Mouse (Mus musculus): ENCODE results near the gene Zfand2a. TPM values are rescaled to one million over a fixed set of nuclear protein-coding genes. Genes with fewer than 3 reads are reported as not detected.

Zfand2a gene
- polyA plus RNA-seq, 1 experiment from 2014 or later, result 10.8 TPM

- 5% methylated on average over 11 of the region's 14 CpGs for WGBS
- Histone ChIP-seq H3K9ac (ENCODE audit: low read depth, low read length) (no peak overlapping the region), H3K27me3 (replicated peaks; ENCODE audit: control insufficient read depth, insufficient read depth, low read length) (peaks cover 7% of the 10 kb centered on the region; the same call in 1 of the 2 replicates), H3K36me3 (ENCODE audit: control insufficient read depth, insufficient read depth, low read length) (no peaks in the 10 kb centered on the region), H3K4me2 (ENCODE audit: low read depth, low read length) (no peak overlapping the region), H3K27ac (replicated peaks; ENCODE audit: low read depth, low read length) (no peak overlapping the region), H3K4me3 (ENCODE audit: low read depth, low read length) (no peak overlapping the region), H3K9me3 (ENCODE audit: control insufficient read depth, low read length) (no peaks in the 10 kb centered on the region), H3K4me1 (ENCODE audit: control insufficient read depth, insufficient read depth, low read length) (no peaks in the 10 kb centered on the region)
- DNase-seq (ENCODE audit: low spot score) (peak; percentile 75), ATAC-seq (ENCODE audit: low read depth) (no peak)
Measured at GRCm38 (mm10) chr5:139505073-139505606, 20.8 kb upstream of the Zfand2a start.

GRCm38 (mm10) chr5:139502281-139502680 lies 17.9 kb upstream of the Zfand2a start:
- peaks cover 5% of the 10 kb centered on the region; the same call in 1 of the 2 replicates for H3K27me3 ChIP-seq (replicated peaks; ENCODE audit: control insufficient read depth, insufficient read depth, low read length)
- DNase-seq (ENCODE audit: low spot score) (no peak), ATAC-seq (ENCODE audit: low read depth) (no peak)
- H3K9ac ChIP-seq (ENCODE audit: low read depth, low read length), result no peak overlapping the region
- no peak overlapping the region for H3K4me2 ChIP-seq (ENCODE audit: low read depth, low read length)
- 83% methylated on average over 14 of the region's 14 CpGs for WGBS
- no peak overlapping the region for H3K27ac ChIP-seq (replicated peaks; ENCODE audit: low read depth, low read length)
- H3K4me1 ChIP-seq (ENCODE audit: control insufficient read depth, insufficient read depth, low read length), result no peaks in the 10 kb centered on the region
- H3K4me3 ChIP-seq (ENCODE audit: low read depth, low read length), result no peak overlapping the region
- no peaks in the 10 kb centered on the region for H3K9me3 ChIP-seq (ENCODE audit: control insufficient read depth, low read length)
- H3K36me3 ChIP-seq (ENCODE audit: control insufficient read depth, insufficient read depth, low read length), result no peaks in the 10 kb centered on the region

GRCm38 (mm10) chr5:139498791-139499190 lies 14.4 kb upstream of the Zfand2a start:
- no peak for ATAC-seq (ENCODE audit: low read depth)
- Histone ChIP-seq H3K36me3 (ENCODE audit: control insufficient read depth, insufficient read depth, low read length) (no peaks in the 10 kb centered on the region), H3K27ac (replicated peaks; ENCODE audit: low read depth, low read length) (no peak overlapping the region), H3K9me3 (ENCODE audit: control insufficient read depth, low read length) (no peaks in the 10 kb centered on the region), H3K4me2 (ENCODE audit: low read depth, low read length) (no peak overlapping the region), H3K9ac (ENCODE audit: low read depth, low read length) (no peak overlapping the region), H3K4me3 (ENCODE audit: low read depth, low read length) (no peak overlapping the region), H3K4me1 (ENCODE audit: control insufficient read depth, insufficient read depth, low read length) (no peaks in the 10 kb centered on the region), H3K27me3 (replicated peaks; ENCODE audit: control insufficient read depth, insufficient read depth, low read length) (no peaks in the 10 kb centered on the region)
- DNase-seq (ENCODE audit: low spot score), result no peak
- 69% methylated on average over 5 of the region's 5 CpGs for WGBS

- Histone ChIP-seq H3K4me3 (ENCODE audit: low read depth, low read length) (no peak overlapping the region), H3K4me2 (ENCODE audit: low read depth, low read length) (no peak overlapping the region), H3K36me3 (ENCODE audit: control insufficient read depth, insufficient read depth, low read length) (no peaks in the 10 kb centered on the region), H3K4me1 (ENCODE audit: control insufficient read depth, insufficient read depth, low read length) (no peaks in the 10 kb centered on the region), H3K27ac (replicated peaks; ENCODE audit: low read depth, low read length) (no peak overlapping the region), H3K9ac (ENCODE audit: low read depth, low read length) (no peak overlapping the region), H3K27me3 (replicated peaks; ENCODE audit: control insufficient read depth, insufficient read depth, low read length) (no peaks in the 10 kb centered on the region), H3K9me3 (ENCODE audit: control insufficient read depth, low read length) (no peaks in the 10 kb centered on the region)
- ATAC-seq (ENCODE audit: low read depth), result no peak
- DNase-seq (ENCODE audit: low spot score), result no peak
- 52% methylated on average over 5 of the region's 5 CpGs for WGBS
Measured at GRCm38 (mm10) chr5:139496939-139497338, 12.6 kb upstream of the Zfand2a start.

GRCm38 (mm10) chr5:139495019-139495669 lies 10.8 kb upstream of the Zfand2a start:
- Histone ChIP-seq H3K9me3 (ENCODE audit: control insufficient read depth, low read length) (no peaks in the 10 kb centered on the region), H3K9ac (ENCODE audit: low read depth, low read length) (no peak overlapping the region; the same call in 1 of the 2 replicates), H3K27ac (replicated peaks; ENCODE audit: low read depth, low read length) (no peak overlapping the region), H3K27me3 (replicated peaks; ENCODE audit: control insufficient read depth, insufficient read depth, low read length) (no peaks in the 10 kb centered on the region), H3K4me2 (ENCODE audit: low read depth, low read length) (no peak overlapping the region), H3K36me3 (ENCODE audit: control insufficient read depth, insufficient read depth, low read length) (no peaks in the 10 kb centered on the region), H3K4me1 (ENCODE audit: control insufficient read depth, insufficient read depth, low read length) (no peaks in the 10 kb centered on the region), H3K4me3 (ENCODE audit: low read depth, low read length) (no peak overlapping the region)
- 55% methylated on average over 22 of the region's 22 CpGs for WGBS
- DNase-seq (ENCODE audit: low spot score), result peak; percentile 51
- peak; percentile 68; the same call in 1 of the 2 replicates for ATAC-seq (ENCODE audit: low read depth)

- Histone ChIP-seq H3K9me3 (ENCODE audit: control insufficient read depth, low read length) (no peaks in the 10 kb centered on the region), H3K4me1 (ENCODE audit: control insufficient read depth, insufficient read depth, low read length) (no peaks in the 10 kb centered on the region), H3K27me3 (replicated peaks; ENCODE audit: control insufficient read depth, insufficient read depth, low read length) (no peaks in the 10 kb centered on the region), H3K27ac (replicated peaks; ENCODE audit: low read depth, low read length) (no peak overlapping the region), H3K4me3 (ENCODE audit: low read depth, low read length) (no peak overlapping the region), H3K9ac (ENCODE audit: low read depth, low read length) (no peak overlapping the region), H3K36me3 (ENCODE audit: control insufficient read depth, insufficient read depth, low read length) (no peaks in the 10 kb centered on the region), H3K4me2 (ENCODE audit: low read depth, low read length) (no peak overlapping the region)
- no peak for ATAC-seq (ENCODE audit: low read depth)
- no peak for DNase-seq (ENCODE audit: low spot score)
- 55% methylated on average over 4 of the region's 5 CpGs for WGBS
Measured at GRCm38 (mm10) chr5:139493690-139494089, 9.3 kb upstream of the Zfand2a start.

- ATAC-seq (ENCODE audit: low read depth) (no peak), DNase-seq (ENCODE audit: low spot score) (no peak)
- WGBS, result 56% methylated on average over 8 of the region's 8 CpGs
- no peak overlapping the region for H3K9ac ChIP-seq (ENCODE audit: low read depth, low read length)
- no peaks in the 10 kb centered on the region for H3K4me1 ChIP-seq (ENCODE audit: control insufficient read depth, insufficient read depth, low read length)
- H3K4me2 ChIP-seq (ENCODE audit: low read depth, low read length), result no peak overlapping the region
- H3K4me3 ChIP-seq (ENCODE audit: low read depth, low read length), result no peak overlapping the region
- H3K27me3 ChIP-seq (replicated peaks; ENCODE audit: control insufficient read depth, insufficient read depth, low read length), result no peaks in the 10 kb centered on the region
- no peaks in the 10 kb centered on the region for H3K36me3 ChIP-seq (ENCODE audit: control insufficient read depth, insufficient read depth, low read length)
- peaks cover 5% of the 10 kb centered on the region; the same call in 1 of the 2 replicates for H3K9me3 ChIP-seq (ENCODE audit: control insufficient read depth, low read length)
- H3K27ac ChIP-seq (replicated peaks; ENCODE audit: low read depth, low read length), result no peak overlapping the region
Measured at GRCm38 (mm10) chr5:139491348-139491747, 7.0 kb upstream of the Zfand2a start.

GRCm38 (mm10) chr5:139490131-139490530 lies 5.8 kb upstream of the Zfand2a start:
- 81% methylated on average over 11 of the region's 11 CpGs for WGBS
- no peaks in the 10 kb centered on the region for H3K36me3 ChIP-seq (ENCODE audit: control insufficient read depth, insufficient read depth, low read length)
- no peak for ATAC-seq (ENCODE audit: low read depth)

More at GRCm38 (mm10) chr5:139490131-139490530, 5.8 kb upstream of the Zfand2a start:
- Histone ChIP-seq H3K4me2 (ENCODE audit: low read depth, low read length) (no peak overlapping the region), H3K27ac (replicated peaks; ENCODE audit: low read depth, low read length) (no peak overlapping the region), H3K4me1 (ENCODE audit: control insufficient read depth, insufficient read depth, low read length) (no peaks in the 10 kb centered on the region), H3K4me3 (ENCODE audit: low read depth, low read length) (no peak overlapping the region), H3K9ac (ENCODE audit: low read depth, low read length) (no peak overlapping the region), H3K27me3 (replicated peaks; ENCODE audit: control insufficient read depth, insufficient read depth, low read length) (no peaks in the 10 kb centered on the region), H3K9me3 (ENCODE audit: control insufficient read depth, low read length) (peaks cover 9% of the 10 kb centered on the region)
- DNase-seq (ENCODE audit: low spot score), result no peak

All from embryonic facial prominence, embryonic 14.5 days (tissue).